In genomic region chr7:144202017-144202682, GRCm38 (mm10) we compare ENCODE assay signal across 18 mouse cellular contexts.
DNase-seq lines count a peak whose midpoint lies in the region; ATAC-seq and TF ChIP-seq lines count a peak whose summit lies in the region.
"Had no signal": no experiment of that assay in that cellular context is flagged by ENCODE, and none has a peak within 500 bp of the region (broad histone marks: within the 10 kb centered on the region; RNA-seq: fewer than 3 reads in every experiment).

No protein-coding gene starts in this region.

- DNase-seq in liver, postnatal 0 days, result no peak
- DNase-seq in neural tube, embryonic 10.5 days (ENCODE audit: extremely low spot score, low spot score), result no peak
- DNase-seq in heart, adult 9 months (ENCODE audit: low spot score in 2 of 2), result no peak
- DNase-seq in cerebellum, adult 18-20 months, result no peak
- DNase-seq: adrenal gland, postnatal 10 days; cerebellum, adult 11 months; cerebellum, adult 9-11 months; cerebellum, postnatal 36 days; gastrocnemius, postnatal 10 days; heart, adult 18-20 months had no signal

- no peak overlapping the region for H3K9ac ChIP-seq in liver, embryonic 16.5 days (ENCODE audit: low read depth, low read length)
- H3K9ac ChIP-seq in liver, postnatal 0 days (replicated peaks), result no peak overlapping the region
- H3K9ac ChIP-seq in neural tube, embryonic 13.5 days, result no peak overlapping the region
- H3K9ac ChIP-seq in neural tube, embryonic 14.5 days (replicated peaks; ENCODE audit: low read depth, low read length), result no peak overlapping the region
- H3K9ac ChIP-seq in stomach, embryonic 16.5 days (ENCODE audit: low read length), result no peak overlapping the region
- H3K9ac ChIP-seq: embryonic facial prominence, embryonic 13.5 days; forebrain, embryonic 12.5 days; heart, embryonic 12.5 days had no signal

- no peak overlapping the region for H3K4me3 ChIP-seq in liver, embryonic 16.5 days (ENCODE audit: low read depth, low read length)
- no peak overlapping the region for H3K4me3 ChIP-seq in liver, postnatal 0 days (ENCODE audit: low read depth, low read length)
- H3K4me3 ChIP-seq in neural tube, embryonic 13.5 days, result no peak overlapping the region
- H3K4me3 ChIP-seq in neural tube, embryonic 14.5 days (ENCODE audit: low read depth, low read length), result no peak overlapping the region
- no peak overlapping the region for H3K4me3 ChIP-seq in stomach, embryonic 16.5 days (replicated peaks; ENCODE audit: low read length)
- H3K4me3 ChIP-seq: embryonic facial prominence, embryonic 13.5 days; forebrain, embryonic 12.5 days; heart, embryonic 12.5 days had no signal

- no peak overlapping the region for H3K27ac ChIP-seq in liver, embryonic 16.5 days (ENCODE audit: low read length)
- H3K27ac ChIP-seq in liver, postnatal 0 days (ENCODE audit: low read depth), result no peak overlapping the region
- H3K27ac ChIP-seq in neural tube, embryonic 13.5 days (replicated peaks), result peak overlapping the region; percentile 57
- H3K27ac ChIP-seq in neural tube, embryonic 14.5 days (ENCODE audit: low read depth, low read length), result peak overlapping the region; percentile 22; the same call in 1 of the 2 replicates
- H3K27ac ChIP-seq in stomach, embryonic 16.5 days (ENCODE audit: low read length), result no peak overlapping the region
- H3K27ac ChIP-seq: embryonic facial prominence, embryonic 13.5 days; forebrain, embryonic 12.5 days had no signal

- H3K36me3 ChIP-seq in liver, embryonic 16.5 days (ENCODE audit: control insufficient read depth, insufficient read depth), result no peaks in the 10 kb centered on the region
- H3K36me3 ChIP-seq in liver, postnatal 0 days (replicated peaks; ENCODE audit: insufficient read depth, low read length), result no peaks in the 10 kb centered on the region
- no peaks in the 10 kb centered on the region for H3K36me3 ChIP-seq in neural tube, embryonic 13.5 days
- no peaks in the 10 kb centered on the region for H3K36me3 ChIP-seq in neural tube, embryonic 14.5 days (ENCODE audit: control insufficient read depth, insufficient read depth, low read length)
- H3K36me3 ChIP-seq in stomach, embryonic 16.5 days (ENCODE audit: control insufficient read depth, insufficient read depth, low read length), result no peaks in the 10 kb centered on the region
- H3K36me3 ChIP-seq: embryonic facial prominence, embryonic 13.5 days; forebrain, embryonic 12.5 days; heart, embryonic 12.5 days had no signal

- no peak overlapping the region for H3K4me2 ChIP-seq in liver, embryonic 16.5 days (ENCODE audit: low read depth, low read length)
- H3K4me2 ChIP-seq in liver, postnatal 0 days (ENCODE audit: low read depth, low read length), result no peak overlapping the region
- H3K4me2 ChIP-seq in neural tube, embryonic 13.5 days, result no peak overlapping the region
- no peak overlapping the region for H3K4me2 ChIP-seq in neural tube, embryonic 14.5 days (ENCODE audit: low read depth, low read length)
- H3K4me2 ChIP-seq in stomach, embryonic 16.5 days (ENCODE audit: low read depth, low read length), result no peak overlapping the region
- H3K4me2 ChIP-seq: embryonic facial prominence, embryonic 13.5 days; forebrain, embryonic 12.5 days; heart, embryonic 12.5 days had no signal

- 43% methylated on average over 7 of the region's 7 CpGs for WGBS in liver, embryonic 16.5 days (ENCODE audit: insufficient replicate concordance)
- WGBS in liver, postnatal 0 days (ENCODE audit: insufficient replicate concordance), result 53% methylated on average over 7 of the region's 7 CpGs
- 51% methylated on average over 7 of the region's 7 CpGs for WGBS in neural tube, embryonic 13.5 days
- 44% methylated on average over 7 of the region's 7 CpGs for WGBS in neural tube, embryonic 14.5 days
- 42% methylated on average over 7 of the region's 7 CpGs for WGBS in stomach, embryonic 16.5 days

- no peaks in the 10 kb centered on the region for H3K9me3 ChIP-seq in liver, embryonic 16.5 days (replicated peaks; ENCODE audit: control insufficient read depth, low read length)
- no peaks in the 10 kb centered on the region for H3K9me3 ChIP-seq in liver, postnatal 0 days (ENCODE audit: low read length)
- H3K9me3 ChIP-seq in neural tube, embryonic 13.5 days, result no peaks in the 10 kb centered on the region
- H3K9me3 ChIP-seq in neural tube, embryonic 14.5 days (ENCODE audit: control insufficient read depth, low read length), result no peaks in the 10 kb centered on the region
- no peaks in the 10 kb centered on the region for H3K9me3 ChIP-seq in stomach, embryonic 16.5 days (replicated peaks; ENCODE audit: control insufficient read depth, low read length)
- H3K9me3 ChIP-seq: embryonic facial prominence, embryonic 13.5 days; forebrain, embryonic 12.5 days; heart, embryonic 12.5 days had no signal

- peak; percentile 32; the same call in 1 of the 2 replicates for ATAC-seq in liver, embryonic 16.5 days (ENCODE audit: low read depth)
- no peak for ATAC-seq in liver, postnatal 0 days
- 0 out of 2 replicates have a peak, but pooled peaks have one; percentile 64 for ATAC-seq in neural tube, embryonic 13.5 days (ENCODE audit: low read depth)
- peak; percentile 24; the same call in 1 of the 2 replicates for ATAC-seq in neural tube, embryonic 14.5 days (ENCODE audit: low read depth)
- ATAC-seq in stomach, embryonic 16.5 days (ENCODE audit: insufficient read depth, low FRiP score), result peak; percentile 71; the same call in 1 of the 2 replicates
- ATAC-seq: forebrain, embryonic 16.5 days had no signal

- H3K4me1 ChIP-seq in liver, embryonic 16.5 days (ENCODE audit: control insufficient read depth, low read depth, low read length), result no peaks in the 10 kb centered on the region
- H3K4me1 ChIP-seq in liver, postnatal 0 days (ENCODE audit: insufficient read depth), result peaks cover 3% of the 10 kb centered on the region; the same call in 1 of the 2 replicates
- peaks cover 35% of the 10 kb centered on the region for H3K4me1 ChIP-seq in neural tube, embryonic 13.5 days (replicated peaks)
- peaks cover 12% of the 10 kb centered on the region; the same call in 1 of the 2 replicates for H3K4me1 ChIP-seq in neural tube, embryonic 14.5 days (ENCODE audit: control insufficient read depth, insufficient read depth, low read length)
- H3K4me1 ChIP-seq in stomach, embryonic 16.5 days (ENCODE audit: control insufficient read depth, insufficient read depth, low read length), result no peaks in the 10 kb centered on the region
- H3K4me1 ChIP-seq: embryonic facial prominence, embryonic 13.5 days; forebrain, embryonic 12.5 days had no signal

- TF ChIP-seq EP300 in liver, postnatal 0 days (IDR thresholded peaks at IDR 0.05; ENCODE audit: low read depth), result no peak

- TF ChIP-seq CTCF in liver, postnatal 0 days (IDR thresholded peaks at IDR 0.05; ENCODE audit: low read depth), result no peak

- H3K27me3 ChIP-seq in liver, embryonic 16.5 days (ENCODE audit: control insufficient read depth, insufficient read depth, low read depth, low read length), result no peaks in the 10 kb centered on the region
- no peaks in the 10 kb centered on the region for H3K27me3 ChIP-seq in liver, postnatal 0 days (ENCODE audit: insufficient read depth, low read length)
- 0 out of 2 replicates have a peak, but pooled peaks cover 4% of the 10 kb centered on the region for H3K27me3 ChIP-seq in neural tube, embryonic 13.5 days
- H3K27me3 ChIP-seq in neural tube, embryonic 14.5 days (ENCODE audit: control insufficient read depth, insufficient read depth, low read length), result no peaks in the 10 kb centered on the region
- no peaks in the 10 kb centered on the region for H3K27me3 ChIP-seq in stomach, embryonic 16.5 days (ENCODE audit: control insufficient read depth, insufficient read depth, low read length)
- H3K27me3 ChIP-seq: forebrain, embryonic 12.5 days had no signal

Comparison
In these comparisons a context has a peak if more than half of its experiments do, and no peak if none do; other contexts are left out.
1. H3K27ac ChIP-seq: peak in neural tube, embryonic 13.5 days (single experiment) and neural tube, embryonic 14.5 days (single experiment); none in liver, embryonic 16.5 days (single experiment), liver, postnatal 0 days (single experiment) and stomach, embryonic 16.5 days (single experiment).